Mouse (Mus musculus) mouse trophoblast stem cell (cell line): ENCODE measurements around the gene Kcnip1.

Source experiments
- in situ Hi-C, 2 experiments: fragments of 300-500 bp; cut with MseI, MboI; formaldehyde crosslinking; loops; 2 replicates in 1 of 2; 3 replicates in 1 of 2; pipeline ENCODE4 v1.15.1; 2025

The Kcnip1 gene

GRCm38 (mm10) chr11:33939456-33940113, 53.4 kb downstream of the Kcnip1 start:
- in situ Hi-C loops = no loop called here

DNA sequence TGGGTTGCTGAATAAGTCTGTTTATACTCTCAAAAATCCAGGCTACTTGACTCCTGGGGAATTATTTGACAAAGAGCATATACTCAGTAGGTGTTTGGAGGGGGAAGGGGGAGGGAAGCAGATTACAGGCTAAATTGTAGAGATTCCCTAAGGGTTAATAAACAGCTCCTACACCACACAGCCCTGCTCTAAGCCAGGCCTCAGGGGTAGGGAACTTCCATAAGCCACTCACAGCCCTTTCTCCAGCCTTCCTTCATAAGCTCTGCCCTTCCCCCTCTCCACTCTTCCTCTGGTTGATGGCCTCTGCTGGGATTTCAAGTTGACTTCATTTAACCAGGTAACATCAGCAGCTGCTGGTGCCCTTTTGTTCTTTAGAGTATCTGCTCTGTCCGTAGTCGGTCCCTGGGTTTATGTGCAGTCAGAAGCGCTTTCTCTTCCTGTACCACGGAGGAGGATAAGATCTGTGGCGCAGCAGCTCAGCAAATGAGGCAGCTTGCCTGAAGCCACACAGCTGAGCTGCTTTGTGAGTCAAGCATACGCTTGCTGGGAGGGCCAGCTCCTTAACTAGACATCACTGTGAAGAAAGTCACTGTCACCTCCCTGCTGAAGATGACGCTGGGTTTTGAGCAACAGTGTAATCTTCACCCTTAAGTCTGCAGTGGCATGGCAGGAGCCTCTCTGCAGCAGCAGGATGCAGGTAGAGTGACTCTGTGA, 54.2 kb downstream of the Kcnip1 start:
- in situ Hi-C loops = no loop called here

- in situ Hi-C loops = no loop called here
Observed at GRCm38 (mm10) chr11:33937641-33938040, 55.3 kb downstream of the Kcnip1 start.

DNA sequence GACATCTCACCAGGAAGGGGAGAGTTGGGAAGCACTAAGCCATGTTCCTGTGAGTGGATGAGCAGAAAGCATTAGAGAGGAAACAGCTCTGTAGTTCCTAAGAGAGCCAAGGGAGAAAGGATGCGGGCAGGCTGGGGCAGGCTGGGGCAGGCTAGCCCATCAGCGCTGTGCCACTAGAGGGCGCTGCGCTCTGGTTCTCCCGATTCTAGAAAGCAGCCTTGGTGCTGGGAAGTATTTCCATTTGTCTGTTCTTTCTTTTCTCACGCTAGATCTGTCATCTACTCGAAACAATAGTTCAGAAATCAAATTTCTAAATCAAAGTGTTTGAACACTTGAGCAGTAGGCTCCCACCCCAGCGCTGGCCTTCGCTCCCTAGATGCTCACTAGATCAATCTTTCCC, 58.7 kb downstream of the Kcnip1 start:
- in situ Hi-C loops = no loop called here

GRCm38 (mm10) chr11:33932386-33933111, 60.4 kb downstream of the Kcnip1 start:
- in situ Hi-C loops = no loop called here

DNA sequence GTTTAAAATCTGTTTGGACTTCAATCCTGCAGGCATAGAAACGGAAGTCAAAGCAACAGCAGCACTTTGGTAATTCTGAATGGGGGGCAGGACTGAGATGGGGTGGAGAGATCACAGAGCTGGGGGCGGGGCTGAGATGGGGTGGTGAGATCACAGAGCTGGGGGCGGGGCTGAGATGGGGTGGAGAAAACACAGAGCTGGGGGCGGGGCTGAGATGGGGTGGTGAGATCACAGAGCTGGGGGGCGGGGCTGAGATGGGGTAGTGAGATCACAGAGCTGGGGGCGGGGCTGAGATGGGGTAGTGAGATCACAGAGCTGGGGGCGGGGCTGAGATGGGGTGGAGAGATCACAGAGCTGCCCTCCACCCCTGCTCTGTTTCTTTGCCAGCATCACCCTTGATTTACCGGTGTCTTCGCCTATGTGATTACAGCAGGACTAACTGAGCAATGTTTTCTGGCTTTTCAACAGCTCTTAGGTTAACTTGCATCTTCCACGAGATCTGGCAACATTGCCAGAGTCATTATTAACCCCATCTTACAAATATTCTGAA, 61.0 kb downstream of the Kcnip1 start:
- in situ Hi-C loops = no loop called here

GRCm38 (mm10) chr11:33929412-33929811, 63.5 kb downstream of the Kcnip1 start:
- in situ Hi-C loops = no loop called here

GRCm38 (mm10) chr11:33928658-33929057, 64.3 kb downstream of the Kcnip1 start:
- in situ Hi-C loops = no loop called here

GRCm38 (mm10) chr11:33927836-33928235, 65.1 kb downstream of the Kcnip1 start:
- in situ Hi-C loops = no loop called here

GRCm38 (mm10) chr11:33927321-33927720, 65.6 kb downstream of the Kcnip1 start:
- in situ Hi-C loops = no loop called here

GRCm38 (mm10) chr11:33926551-33926950, 66.4 kb downstream of the Kcnip1 start:
- in situ Hi-C loops = no loop called here

GRCm38 (mm10) chr11:33925778-33926177, 67.2 kb downstream of the Kcnip1 start:
- in situ Hi-C loops = no loop called here

GRCm38 (mm10) chr11:33923031-33923430, 69.9 kb downstream of the Kcnip1 start:
- in situ Hi-C loops = loop anchor here in 1 of 2 experiments (25.0 kb wide), 1 partner anchor 736 kb away; no protein-coding TSS in a partner anchor

- in situ Hi-C loops = loop anchor here in 1 of 2 experiments (25.0 kb wide), 1 partner anchor 734 kb away; no protein-coding TSS in a partner anchor
Observed at GRCm38 (mm10) chr11:33921451-33921850, 71.5 kb downstream of the Kcnip1 start.

GRCm38 (mm10) chr11:33919826-33920225, 73.1 kb downstream of the Kcnip1 start:
- in situ Hi-C loops = loop anchor here (5.0 to 25.0 kb wide), 2 partner anchors 188 to 733 kb away; no protein-coding TSS in a partner anchor

GRCm38 (mm10) chr11:33918424-33918823, 74.5 kb downstream of the Kcnip1 start:
- in situ Hi-C loops = loop anchor here (5.0 to 25.0 kb wide), 2 partner anchors 186 to 731 kb away; no protein-coding TSS in a partner anchor

- in situ Hi-C loops = loop anchor here (5.0 to 25.0 kb wide), 2 partner anchors 185 to 730 kb away; no protein-coding TSS in a partner anchor
Observed at GRCm38 (mm10) chr11:33917574-33917973, 75.4 kb downstream of the Kcnip1 start.

DNA sequence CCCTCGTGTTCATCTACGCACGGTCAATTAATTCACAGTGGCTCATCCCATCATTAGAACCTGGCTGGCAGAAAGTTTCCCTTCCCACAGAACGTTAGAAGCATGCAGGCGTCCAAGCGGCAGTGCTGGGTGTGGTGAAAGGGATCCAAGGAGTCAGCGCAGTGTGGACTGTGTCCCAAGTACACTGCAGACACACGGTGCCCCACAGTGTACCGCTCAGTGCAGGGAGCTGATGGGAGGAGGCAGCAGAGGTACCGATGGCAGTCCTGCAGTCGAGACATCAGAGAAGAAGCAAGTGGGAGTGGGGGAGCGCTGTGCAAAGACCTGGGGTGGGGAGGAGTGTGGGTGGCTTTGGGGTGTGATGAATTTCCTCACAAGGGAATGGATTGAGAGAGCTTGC, 78.7 kb downstream of the Kcnip1 start:
- in situ Hi-C loops = loop anchor here in 1 of 2 experiments (25.0 kb wide), 1 partner anchor 727 kb away; no protein-coding TSS in a partner anchor

DNA sequence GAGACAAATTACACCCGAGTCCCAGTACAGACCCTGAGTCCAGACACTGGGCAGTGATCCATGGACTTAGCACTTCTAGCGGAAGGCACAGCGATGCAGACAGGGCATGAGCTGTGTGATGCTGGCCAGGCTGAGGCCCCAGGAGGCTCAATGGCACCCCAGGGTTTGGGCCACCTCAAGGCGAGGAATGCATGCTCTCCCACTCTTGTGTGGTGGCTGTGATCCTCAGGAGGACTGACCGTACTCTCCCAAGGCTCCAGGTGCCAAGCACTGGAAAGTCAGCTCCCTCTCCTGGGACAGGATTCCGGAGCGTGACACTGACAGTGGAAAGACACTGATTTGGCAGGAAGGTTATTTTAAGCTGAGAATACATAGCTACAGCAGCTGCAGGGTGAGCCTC, 79.9 kb downstream of the Kcnip1 start:
- in situ Hi-C loops = loop anchor here in 1 of 2 experiments (25.0 kb wide), 1 partner anchor 726 kb away; no protein-coding TSS in a partner anchor

DNA sequence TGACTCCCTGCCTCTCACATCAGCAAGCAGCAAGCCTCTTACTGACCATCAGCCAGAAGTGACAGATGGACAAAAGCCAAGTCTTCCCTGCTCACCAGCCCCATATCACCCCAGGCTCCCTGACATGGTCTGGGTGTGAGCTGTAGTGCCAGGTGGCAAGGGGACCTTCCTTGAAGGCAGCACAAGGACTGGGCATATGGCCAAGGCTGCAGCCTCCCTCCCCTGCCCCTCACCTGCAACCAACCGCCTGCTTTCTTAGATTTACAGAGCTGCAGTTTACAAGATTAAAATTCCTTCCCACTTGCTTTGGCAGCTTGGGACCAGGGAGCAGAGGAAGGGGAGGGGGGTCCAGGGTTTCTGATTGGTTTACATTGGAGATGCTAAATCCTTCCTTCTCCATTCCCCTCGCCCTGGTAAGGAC, 80.8 kb downstream of the Kcnip1 start:
- in situ Hi-C loops = loop anchor here in 1 of 2 experiments (25.0 kb wide), 1 partner anchor 725 kb away; no protein-coding TSS in a partner anchor

DNA sequence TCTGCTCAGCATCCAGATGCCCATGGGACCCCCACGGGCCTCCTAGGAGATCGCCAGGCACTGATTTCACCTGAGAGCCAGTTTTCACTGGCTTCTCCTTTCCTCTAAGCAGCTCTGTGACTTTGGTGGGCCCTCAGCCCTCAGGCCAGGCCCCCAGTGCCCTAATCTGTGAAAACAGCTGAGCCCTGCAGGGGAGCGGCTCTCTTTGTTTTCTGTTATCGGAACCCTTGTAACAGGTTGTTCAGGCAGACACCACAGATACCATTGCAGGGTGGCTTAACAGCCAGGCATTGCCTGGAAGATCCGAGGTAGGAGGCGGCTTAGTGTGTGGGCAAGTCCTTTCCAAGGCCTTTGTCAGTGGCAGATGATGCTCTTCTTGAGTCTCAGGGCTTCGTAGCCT, 82.0 kb downstream of the Kcnip1 start:
- in situ Hi-C loops = loop anchor here in 1 of 2 experiments (25.0 kb wide), 1 partner anchor 724 kb away; no protein-coding TSS in a partner anchor
